Mouse (Mus musculus) B cell, adult 2 months (primary cell): ENCODE results near the gene Btbd2.
A peak's percentile ranks its signal among the peaks of the same experiment; 100 is the strongest.
"Not testable (repeated sequence)": the region's sequence is repeated elsewhere in the genome, so short reads cannot be mapped to it uniquely, and the experiment has no call there.

ENCODE experiments used
- DNase-seq, 2 experiments: peaks; one replicate each; pipeline ENCODE4 v3.0.0; 2022

The Btbd2 gene

GRCm38 (mm10) chr10:80669737-80670485, 13.0 kb upstream of the Btbd2 start:
- DNase-seq, result no peak

- DNase-seq, result no peak
Observed at GRCm38 (mm10) chr10:80669018-80669417, 12.1 kb upstream of the Btbd2 start.

GRCm38 (mm10) chr10:80668614-80669013, 11.7 kb upstream of the Btbd2 start:
- DNase-seq, result peak; percentile 67 to 71

- DNase-seq, result no peak
Observed at GRCm38 (mm10) chr10:80666837-80667412, 10.1 kb upstream of the Btbd2 start.

- no peak for DNase-seq
Observed at GRCm38 (mm10) chr10:80665981-80666733, 9.3 kb upstream of the Btbd2 start.

- DNase-seq, result no peak
Observed at GRCm38 (mm10) chr10:80665459-80665858, 8.6 kb upstream of the Btbd2 start.

- no peak for DNase-seq
Observed at GRCm38 (mm10) chr10:80665016-80665380, 8.1 kb upstream of the Btbd2 start.

- peak in 1 of 2 experiments; percentile 33 for DNase-seq
Observed at GRCm38 (mm10) chr10:80664197-80665015, 7.5 kb upstream of the Btbd2 start.

- peak; percentile 47 to 51 for DNase-seq
Observed at GRCm38 (mm10) chr10:80663485-80664196, 6.8 kb upstream of the Btbd2 start.

- DNase-seq, result peak; percentile 91 to 92
Observed at GRCm38 (mm10) chr10:80661149-80661548, 4.3 kb upstream of the Btbd2 start.

GRCm38 (mm10) chr10:80659213-80659612, 2.3 kb upstream of the Btbd2 start:
- peak; percentile 81 to 82 for DNase-seq

- peak; percentile 55 to 56 for DNase-seq
Observed at GRCm38 (mm10) chr10:80658841-80659202, 2.0 kb upstream of the Btbd2 start.

GRCm38 (mm10) chr10:80658194-80658840, 1.4 kb upstream of the Btbd2 start:
- DNase-seq, result no peak

- DNase-seq, result peak; percentile 97 to 98
Observed at GRCm38 (mm10) chr10:80656130-80656862, 575 bp downstream of the Btbd2 start.

- no peak for DNase-seq
Observed at GRCm38 (mm10) chr10:80655406-80656129, 1.3 kb downstream of the Btbd2 start.

- DNase-seq, result no peak
Observed at GRCm38 (mm10) chr10:80654866-80655265, 2.0 kb downstream of the Btbd2 start.

- DNase-seq, result no peak
Observed at GRCm38 (mm10) chr10:80653156-80653720, 3.6 kb downstream of the Btbd2 start.

- DNase-seq, result no peak
Observed at GRCm38 (mm10) chr10:80650392-80650791, 6.5 kb downstream of the Btbd2 start.

GRCm38 (mm10) chr10:80649910-80650309, 7.0 kb downstream of the Btbd2 start:
- not testable (repeated sequence) for DNase-seq

- DNase-seq, result no peak
Observed at GRCm38 (mm10) chr10:80646936-80647335, 9.9 kb downstream of the Btbd2 start.
